Mouse (Mus musculus): ENCODE data around the gene Haspin. TPM values are rescaled to one million over a fixed set of nuclear protein-coding genes. Genes with fewer than 3 reads are reported as not detected.

The Haspin gene
- polyA plus RNA-seq, 1 experiment, result 1.4 TPM

DNA sequence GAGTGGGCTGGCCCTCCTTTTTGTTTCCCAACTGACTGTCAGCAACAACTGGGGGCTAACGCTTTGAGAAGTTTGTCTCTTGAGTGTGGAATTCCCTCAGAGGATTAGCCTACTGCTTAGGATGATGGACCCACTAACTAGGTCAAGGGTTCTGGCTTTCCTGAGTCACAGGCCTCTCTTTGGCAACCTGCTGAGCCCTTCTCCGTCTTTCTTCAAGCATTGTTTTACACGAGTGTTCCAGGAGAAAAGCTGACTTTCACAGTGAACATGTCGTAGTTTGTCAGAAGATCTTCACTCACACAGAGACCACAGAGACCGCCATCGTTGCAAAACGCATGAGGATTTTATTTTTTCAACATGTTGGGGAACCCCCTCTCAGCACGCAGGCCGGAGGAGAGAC, 10.1 kb upstream of the Haspin start:
- no peak for TF ChIP-seq TAL1 (IDR thresholded peaks at IDR 0.05; ENCODE audit: low read length)
- no peak for TF ChIP-seq GATA1 (IDR thresholded peaks at IDR 0.05; ENCODE audit: low read length)
- Histone ChIP-seq H3K27me3 (ENCODE audit: control insufficient read depth) (no peaks in the 10 kb centered on the region; the same call in 1 of the 2 replicates), H3K9me3 (ENCODE audit: control insufficient read depth, low read length) (no peaks in the 10 kb centered on the region), H3K4me1 (ENCODE audit: control insufficient read depth) (no peaks in the 10 kb centered on the region), H3K36me3 (ENCODE audit: control insufficient read depth) (no peaks in the 10 kb centered on the region), H3K4me3 (replicated peaks) (no peak overlapping the region)

DNA sequence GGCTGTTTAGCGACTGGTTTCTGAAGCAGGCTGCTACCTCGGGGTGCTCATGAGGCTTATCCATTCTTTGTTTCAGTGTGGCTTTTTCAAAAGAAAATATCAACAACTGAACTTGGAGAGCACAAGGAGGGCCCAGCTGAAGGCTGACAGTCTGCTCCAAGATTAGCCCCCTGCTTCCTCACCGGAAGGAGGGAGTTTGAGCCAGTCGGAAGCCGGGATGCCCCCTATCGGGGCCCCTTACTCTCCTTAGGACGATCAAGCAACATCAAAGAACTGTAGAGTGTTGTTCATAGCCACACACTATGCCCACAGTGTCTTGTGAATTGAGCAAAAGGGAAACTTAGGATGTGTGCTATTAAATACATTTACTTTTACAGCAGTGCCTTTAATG, 8.9 kb upstream of the Haspin start:
- no peaks in the 10 kb centered on the region for H3K4me1 ChIP-seq (ENCODE audit: control insufficient read depth)
- TF ChIP-seq GATA1 (IDR thresholded peaks at IDR 0.05; ENCODE audit: low read length), result no peak
- no peaks in the 10 kb centered on the region for H3K9me3 ChIP-seq (ENCODE audit: control insufficient read depth, low read length)
- H3K36me3 ChIP-seq (ENCODE audit: control insufficient read depth), result no peaks in the 10 kb centered on the region
- no peaks in the 10 kb centered on the region; the same call in 1 of the 2 replicates for H3K27me3 ChIP-seq (ENCODE audit: control insufficient read depth)
- H3K4me3 ChIP-seq (replicated peaks), result no peak overlapping the region

DNA sequence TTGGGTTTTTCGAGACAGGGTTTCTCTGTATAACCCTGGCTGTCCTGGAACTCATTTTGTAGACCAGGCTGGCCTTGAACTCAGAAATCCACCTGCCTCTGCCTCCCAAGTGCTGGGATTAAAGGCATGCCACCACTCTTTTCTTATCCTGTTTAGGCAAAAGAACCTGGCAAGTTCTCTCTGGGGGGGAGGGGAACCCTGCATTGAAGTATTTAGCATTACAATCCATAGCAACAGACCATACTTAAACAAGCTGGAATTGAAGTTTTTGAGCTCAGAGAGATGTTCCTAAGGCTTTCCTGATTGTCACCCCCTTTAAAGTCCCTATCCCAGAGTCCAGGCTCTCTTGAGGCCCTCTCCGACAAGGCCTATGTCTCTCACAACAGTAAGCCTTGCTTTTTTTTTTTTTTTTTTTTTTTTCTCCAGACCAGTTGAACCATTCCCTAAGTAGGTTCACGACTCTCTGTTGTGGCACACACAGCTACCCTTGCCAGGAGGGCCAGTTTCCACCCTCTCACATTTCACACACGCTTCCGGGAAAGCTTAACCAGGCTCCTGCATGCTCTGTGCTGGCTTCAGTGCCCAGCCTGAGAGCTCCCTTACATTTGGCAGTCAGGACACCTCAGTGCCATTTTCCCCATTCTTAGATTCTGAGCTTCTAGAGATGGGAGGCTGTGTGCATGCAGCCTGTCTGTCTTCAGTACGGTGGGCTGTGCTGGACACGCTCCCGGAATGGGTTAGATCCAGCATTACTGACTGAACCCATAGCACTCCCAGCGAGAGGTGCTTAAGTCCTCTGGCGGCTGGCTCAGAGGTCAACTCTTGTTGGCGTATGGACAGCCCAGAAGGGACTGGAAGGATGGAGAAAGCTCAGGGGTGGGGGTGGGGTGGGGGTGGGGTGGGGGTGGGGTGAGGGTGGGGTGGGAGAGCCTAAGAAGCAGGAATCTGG, 8.2 kb upstream of the Haspin start:
- no peaks in the 10 kb centered on the region for H3K9me3 ChIP-seq (ENCODE audit: control insufficient read depth, low read length)
- no peaks in the 10 kb centered on the region for H3K36me3 ChIP-seq (ENCODE audit: control insufficient read depth)
- no peaks in the 10 kb centered on the region for H3K4me1 ChIP-seq (ENCODE audit: control insufficient read depth)
- H3K4me3 ChIP-seq (replicated peaks), result no peak overlapping the region
- TF ChIP-seq GATA1 (IDR thresholded peaks at IDR 0.05; ENCODE audit: low read length), result no peak
- no peak for TF ChIP-seq TAL1 (IDR thresholded peaks at IDR 0.05; ENCODE audit: low read length)
- no peaks in the 10 kb centered on the region; the same call in 1 of the 2 replicates for H3K27me3 ChIP-seq (ENCODE audit: control insufficient read depth)

DNA sequence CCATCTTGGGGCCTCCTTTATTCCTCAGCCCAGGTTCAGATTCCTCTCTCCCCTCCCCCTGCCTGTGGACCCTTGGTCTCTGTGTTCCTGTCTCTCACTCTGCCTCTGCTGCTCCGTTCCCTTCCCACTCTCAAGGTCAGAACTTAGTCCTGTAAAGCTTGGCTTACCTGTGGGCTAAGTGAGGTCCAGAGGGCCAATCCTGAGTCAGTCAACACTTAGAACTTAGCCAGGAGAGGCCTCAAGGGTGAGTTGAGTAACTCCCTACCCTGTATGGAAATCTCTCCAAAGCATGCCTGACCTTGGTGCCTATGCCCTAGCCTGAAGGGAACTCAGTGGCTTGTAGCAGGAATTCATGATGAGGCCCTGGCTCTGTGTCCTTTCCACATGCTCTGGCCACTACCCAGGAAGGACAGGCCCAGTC, 6.2 kb upstream of the Haspin start:
- no peak overlapping the region for H3K4me3 ChIP-seq (replicated peaks)
- H3K36me3 ChIP-seq (ENCODE audit: control insufficient read depth), result no peaks in the 10 kb centered on the region
- no peaks in the 10 kb centered on the region; the same call in 1 of the 2 replicates for H3K27me3 ChIP-seq (ENCODE audit: control insufficient read depth)
- no peaks in the 10 kb centered on the region for H3K9me3 ChIP-seq (ENCODE audit: control insufficient read depth, low read length)
- no peaks in the 10 kb centered on the region for H3K4me1 ChIP-seq (ENCODE audit: control insufficient read depth)
- TF ChIP-seq GATA1 (IDR thresholded peaks at IDR 0.05; ENCODE audit: low read length) (no peak), TAL1 (IDR thresholded peaks at IDR 0.05; ENCODE audit: low read length) (no peak)

DNA sequence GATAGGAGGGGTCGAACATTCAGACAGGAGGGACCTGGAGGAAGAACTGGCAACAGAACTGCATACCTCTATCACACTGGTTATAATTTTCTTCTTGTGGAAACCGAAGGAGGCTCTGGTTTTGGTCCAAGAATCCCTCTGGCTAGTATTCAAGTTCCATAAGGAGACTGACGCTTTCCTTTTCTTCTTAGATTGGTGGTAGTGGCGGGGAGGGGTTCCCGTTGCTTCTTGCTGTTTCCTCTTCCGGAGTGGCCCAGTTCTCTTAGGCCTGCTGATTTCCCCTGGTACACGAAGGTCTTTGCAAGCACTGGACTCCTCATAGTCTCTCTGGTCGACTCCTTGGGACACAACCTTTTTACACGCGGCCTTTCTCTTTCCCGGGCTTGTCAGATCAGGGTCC, 978 bp downstream of the Haspin start:
- Histone ChIP-seq H3K4me3 (replicated peaks) (peak overlapping the region; percentile 79), H3K9me3 (ENCODE audit: control insufficient read depth, low read length) (no peaks in the 10 kb centered on the region), H3K36me3 (ENCODE audit: control insufficient read depth) (peaks cover 43% of the 10 kb centered on the region), H3K4me1 (ENCODE audit: control insufficient read depth) (peaks cover 56% of the 10 kb centered on the region), H3K27me3 (ENCODE audit: control insufficient read depth) (no peaks in the 10 kb centered on the region)
- TF ChIP-seq TAL1 (IDR thresholded peaks at IDR 0.05; ENCODE audit: low read length) (no peak), GATA1 (IDR thresholded peaks at IDR 0.05; ENCODE audit: low read length) (no peak)

DNA sequence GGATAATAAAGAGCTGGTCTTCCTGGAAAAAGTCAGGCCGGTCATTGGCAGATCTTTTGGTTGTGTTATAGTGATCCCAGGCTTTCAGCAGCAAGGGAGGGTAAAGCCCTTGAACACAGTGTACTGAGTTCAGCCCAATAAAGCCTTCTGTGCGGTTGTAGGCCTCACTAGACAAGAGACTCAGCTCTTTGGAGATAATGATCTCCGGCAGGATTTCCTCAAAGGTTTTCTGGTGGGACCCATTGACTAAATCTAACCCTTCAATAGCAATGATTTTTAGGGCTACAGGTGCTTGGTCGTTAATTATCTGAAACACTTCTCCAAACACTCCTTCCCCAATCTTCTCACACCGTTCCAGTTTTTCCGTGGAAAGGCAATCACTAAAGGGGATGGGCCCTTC, 1.5 kb downstream of the Haspin start:
- Histone ChIP-seq H3K27me3 (ENCODE audit: control insufficient read depth) (no peaks in the 10 kb centered on the region), H3K9me3 (ENCODE audit: control insufficient read depth, low read length) (no peaks in the 10 kb centered on the region), H3K4me3 (replicated peaks) (peak overlapping the region; percentile 79), H3K4me1 (ENCODE audit: control insufficient read depth) (peaks cover 56% of the 10 kb centered on the region), H3K36me3 (ENCODE audit: control insufficient read depth) (peaks cover 47% of the 10 kb centered on the region)
- no peak for TF ChIP-seq TAL1 (IDR thresholded peaks at IDR 0.05; ENCODE audit: low read length)
- TF ChIP-seq GATA1 (IDR thresholded peaks at IDR 0.05; ENCODE audit: low read length), result 0 out of 2 replicates have a peak, but pooled peaks have one; percentile 46

DNA sequence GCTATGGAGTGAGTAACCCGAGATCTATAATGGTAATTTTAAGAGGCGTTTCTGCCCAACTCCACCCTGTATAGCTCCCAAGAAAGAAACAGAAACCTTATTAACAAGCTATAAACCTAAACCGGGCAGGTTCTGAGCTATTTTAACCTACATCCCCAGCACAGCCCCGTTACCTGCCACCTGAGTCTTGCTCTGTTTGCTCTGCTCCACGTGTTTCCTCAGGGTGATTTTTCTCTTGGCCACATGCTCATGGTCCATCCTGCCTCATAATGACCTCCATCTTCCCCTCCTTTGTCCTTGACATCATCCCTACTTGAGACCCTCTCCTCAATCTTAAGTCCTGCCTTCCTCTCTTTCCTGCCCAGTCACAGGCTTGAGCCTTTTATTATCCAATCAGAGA, 3.9 kb downstream of the Haspin start:
- no peak for TF ChIP-seq TAL1 (IDR thresholded peaks at IDR 0.05; ENCODE audit: low read length)
- Histone ChIP-seq H3K4me3 (replicated peaks) (peak overlapping the region; percentile 79), H3K27me3 (ENCODE audit: control insufficient read depth) (no peaks in the 10 kb centered on the region), H3K4me1 (ENCODE audit: control insufficient read depth) (peaks cover 60% of the 10 kb centered on the region), H3K36me3 (ENCODE audit: control insufficient read depth) (peaks cover 67% of the 10 kb centered on the region), H3K9me3 (ENCODE audit: control insufficient read depth, low read length) (no peaks in the 10 kb centered on the region)

DNA sequence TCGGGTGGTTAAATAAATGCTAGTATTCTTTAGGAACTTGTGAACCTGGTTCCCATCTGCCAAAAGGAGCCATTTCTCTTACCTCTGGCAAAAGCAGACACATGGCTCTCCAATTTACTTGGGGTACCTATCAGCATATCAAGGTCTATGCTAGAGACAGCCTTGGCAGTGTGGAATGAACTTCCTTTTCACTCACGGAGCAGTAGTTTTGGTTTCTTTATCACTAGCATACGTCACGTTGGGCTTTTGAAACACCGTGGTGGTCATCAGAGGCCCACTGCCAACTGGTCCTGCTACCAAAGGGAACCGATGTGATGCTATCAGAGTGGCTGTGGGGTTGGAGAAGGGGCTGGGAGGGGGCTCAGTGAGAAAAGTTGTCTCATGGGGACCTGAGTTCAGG, 5.1 kb downstream of the Haspin start:
- H3K4me1 ChIP-seq (ENCODE audit: control insufficient read depth), result peaks cover 54% of the 10 kb centered on the region

DNA sequence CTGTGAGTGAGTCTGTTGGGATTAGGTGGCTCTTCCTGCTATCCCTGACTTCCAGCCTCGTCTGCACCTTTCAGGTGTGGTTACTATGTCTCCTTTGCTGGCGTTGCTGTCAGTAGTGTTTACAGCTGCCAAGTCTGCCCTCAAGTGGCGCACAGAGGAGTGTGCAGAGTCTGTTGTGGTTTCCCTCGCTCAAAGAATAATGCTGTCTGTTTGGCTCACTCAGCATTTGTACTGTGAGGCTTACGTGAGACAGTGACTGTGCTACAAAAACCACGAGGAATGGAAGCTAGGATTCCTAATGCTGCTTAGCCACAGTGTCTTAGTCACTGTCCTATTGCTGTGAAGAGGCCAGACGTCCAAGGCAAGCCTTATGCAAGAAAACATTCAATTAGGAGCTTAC, 7.1 kb downstream of the Haspin start:
- Histone ChIP-seq H3K9me3 (ENCODE audit: control insufficient read depth, low read length) (no peaks in the 10 kb centered on the region), H3K27me3 (ENCODE audit: control insufficient read depth) (no peaks in the 10 kb centered on the region), H3K4me3 (replicated peaks) (no peak overlapping the region), H3K4me1 (ENCODE audit: control insufficient read depth) (peaks cover 42% of the 10 kb centered on the region), H3K36me3 (ENCODE audit: control insufficient read depth) (peaks cover 76% of the 10 kb centered on the region)
- TF ChIP-seq TAL1 (IDR thresholded peaks at IDR 0.05; ENCODE audit: low read length) (no peak), GATA1 (IDR thresholded peaks at IDR 0.05; ENCODE audit: low read length) (no peak)

More for the DNA sequence above, 5.1 kb downstream of the Haspin start:
- H3K36me3 ChIP-seq (ENCODE audit: control insufficient read depth), result peaks cover 72% of the 10 kb centered on the region
- no peaks in the 10 kb centered on the region for H3K9me3 ChIP-seq (ENCODE audit: control insufficient read depth, low read length)
- no peaks in the 10 kb centered on the region for H3K27me3 ChIP-seq (ENCODE audit: control insufficient read depth)
- no peak for TF ChIP-seq TAL1 (IDR thresholded peaks at IDR 0.05; ENCODE audit: low read length)
- no peak for TF ChIP-seq GATA1 (IDR thresholded peaks at IDR 0.05; ENCODE audit: low read length)
- H3K4me3 ChIP-seq (replicated peaks), result peak overlapping the region; percentile 14
